Mouse (Mus musculus): ENCODE data around the gene Cwc27. TPM values are rescaled to one million over a fixed set of nuclear protein-coding genes. Genes with fewer than 3 reads are reported as not detected.

The Cwc27 gene
- polyA plus RNA-seq, 1 experiment from 2014 or later: 15.0 TPM

- Histone ChIP-seq H3K4me2 (replicated peaks; ENCODE audit: low read depth, low read length) (no peak overlapping the region), H3K4me3 (ENCODE audit: low read depth, low read length) (no peak overlapping the region), H3K9ac (replicated peaks; ENCODE audit: low read depth) (no peak overlapping the region), H3K27me3 (replicated peaks; ENCODE audit: insufficient read depth, low read length) (no peaks in the 10 kb centered on the region), H3K4me1 (ENCODE audit: insufficient read depth, low read depth, low read length) (no peaks in the 10 kb centered on the region), H3K36me3 (ENCODE audit: insufficient read depth, low read length) (0 out of 2 replicates have a peak, but pooled peaks cover 3% of the 10 kb centered on the region), H3K9me3 (ENCODE audit: low read length) (no peaks in the 10 kb centered on the region), H3K27ac (ENCODE audit: low read length) (no peak overlapping the region)
- DNase-seq (ENCODE audit: low spot score) (no peak), ATAC-seq (no peak)
- TF ChIP-seq CTCF (IDR thresholded peaks at IDR 0.05): no peak
- WGBS: 89% methylated on average over 7 of the region's 7 CpGs
Observed at GRCm38 (mm10) chr13:104660042-104660680, 156.8 kb downstream of the Cwc27 start.

GRCm38 (mm10) chr13:104656666-104657272, 160.2 kb downstream of the Cwc27 start:
- TF ChIP-seq EP300 (IDR thresholded peaks at IDR 0.05): peak; percentile 90
- TF ChIP-seq CTCF (IDR thresholded peaks at IDR 0.05): no peak
- Histone ChIP-seq H3K9ac (replicated peaks; ENCODE audit: low read depth) (no peak overlapping the region), H3K27me3 (replicated peaks; ENCODE audit: insufficient read depth, low read length) (no peaks in the 10 kb centered on the region), H3K4me2 (replicated peaks; ENCODE audit: low read depth, low read length) (no peak overlapping the region), H3K4me1 (ENCODE audit: insufficient read depth, low read depth, low read length) (no peaks in the 10 kb centered on the region), H3K4me3 (ENCODE audit: low read depth, low read length) (no peak overlapping the region), H3K9me3 (ENCODE audit: low read length) (no peaks in the 10 kb centered on the region), H3K36me3 (ENCODE audit: insufficient read depth, low read length) (0 out of 2 replicates have a peak, but pooled peaks cover 3% of the 10 kb centered on the region), H3K27ac (ENCODE audit: low read length) (no peak overlapping the region)
- ATAC-seq (peak; percentile 90), DNase-seq (ENCODE audit: low spot score) (peak; percentile 78)
- 67% methylated on average over 5 of the region's 5 CpGs for WGBS

GRCm38 (mm10) chr13:104655137-104655536, 161.8 kb downstream of the Cwc27 start:
- Histone ChIP-seq H3K4me2 (replicated peaks; ENCODE audit: low read depth, low read length) (no peak overlapping the region), H3K4me3 (ENCODE audit: low read depth, low read length) (no peak overlapping the region), H3K4me1 (ENCODE audit: insufficient read depth, low read depth, low read length) (no peaks in the 10 kb centered on the region), H3K9me3 (ENCODE audit: low read length) (no peaks in the 10 kb centered on the region), H3K27me3 (replicated peaks; ENCODE audit: insufficient read depth, low read length) (no peaks in the 10 kb centered on the region), H3K9ac (replicated peaks; ENCODE audit: low read depth) (no peak overlapping the region), H3K36me3 (ENCODE audit: insufficient read depth, low read length) (no peaks in the 10 kb centered on the region), H3K27ac (ENCODE audit: low read length) (no peak overlapping the region)
- DNase-seq (ENCODE audit: low spot score) (no peak), ATAC-seq (no peak)
- WGBS: 46% methylated on average over 3 of the region's 3 CpGs
- no peak for TF ChIP-seq CTCF (IDR thresholded peaks at IDR 0.05)
- no peak for TF ChIP-seq EP300 (IDR thresholded peaks at IDR 0.05)

- Histone ChIP-seq H3K36me3 (ENCODE audit: insufficient read depth, low read length) (no peaks in the 10 kb centered on the region), H3K4me3 (ENCODE audit: low read depth, low read length) (no peak overlapping the region), H3K9ac (replicated peaks; ENCODE audit: low read depth) (no peak overlapping the region), H3K27me3 (replicated peaks; ENCODE audit: insufficient read depth, low read length) (no peaks in the 10 kb centered on the region), H3K4me2 (replicated peaks; ENCODE audit: low read depth, low read length) (no peak overlapping the region), H3K4me1 (ENCODE audit: insufficient read depth, low read depth, low read length) (no peaks in the 10 kb centered on the region), H3K9me3 (ENCODE audit: low read length) (no peaks in the 10 kb centered on the region), H3K27ac (ENCODE audit: low read length) (no peak overlapping the region)
- TF ChIP-seq CTCF (IDR thresholded peaks at IDR 0.05): no peak
- no peak for TF ChIP-seq EP300 (IDR thresholded peaks at IDR 0.05)
- ATAC-seq (peak; percentile 21; the same call in 1 of the 2 replicates), DNase-seq (ENCODE audit: low spot score) (peak; percentile 20)
- 71% methylated on average over 2 of the region's 2 CpGs for WGBS
Observed at GRCm38 (mm10) chr13:104651763-104652162, 165.2 kb downstream of the Cwc27 start.

- no peak overlapping the region for H3K9ac ChIP-seq (replicated peaks; ENCODE audit: low read depth)
- H3K4me1 ChIP-seq (ENCODE audit: insufficient read depth, low read depth, low read length): no peaks in the 10 kb centered on the region
- no peaks in the 10 kb centered on the region for H3K36me3 ChIP-seq (ENCODE audit: insufficient read depth, low read length)
- WGBS: 90% methylated on average over 2 of the region's 2 CpGs
- ATAC-seq (no peak), DNase-seq (ENCODE audit: low spot score) (no peak)
- no peak for TF ChIP-seq CTCF (IDR thresholded peaks at IDR 0.05)
- TF ChIP-seq EP300 (IDR thresholded peaks at IDR 0.05): no peak
- no peak overlapping the region for H3K27ac ChIP-seq (ENCODE audit: low read length)
- no peaks in the 10 kb centered on the region for H3K9me3 ChIP-seq (ENCODE audit: low read length)
- H3K4me2 ChIP-seq (replicated peaks; ENCODE audit: low read depth, low read length): no peak overlapping the region
- H3K4me3 ChIP-seq (ENCODE audit: low read depth, low read length): no peak overlapping the region
- no peaks in the 10 kb centered on the region for H3K27me3 ChIP-seq (replicated peaks; ENCODE audit: insufficient read depth, low read length)
Observed at GRCm38 (mm10) chr13:104650654-104651053, 166.3 kb downstream of the Cwc27 start.

- no peak overlapping the region for H3K4me3 ChIP-seq (ENCODE audit: low read depth, low read length)
- no peaks in the 10 kb centered on the region for H3K27me3 ChIP-seq (replicated peaks; ENCODE audit: insufficient read depth, low read length)
- no peaks in the 10 kb centered on the region for H3K4me1 ChIP-seq (ENCODE audit: insufficient read depth, low read depth, low read length)
- H3K9me3 ChIP-seq (ENCODE audit: low read length): no peaks in the 10 kb centered on the region
- H3K4me2 ChIP-seq (replicated peaks; ENCODE audit: low read depth, low read length): no peak overlapping the region
- no peak overlapping the region for H3K9ac ChIP-seq (replicated peaks; ENCODE audit: low read depth)
- H3K27ac ChIP-seq (ENCODE audit: low read length): no peak overlapping the region
- 73% methylated on average over 5 of the region's 5 CpGs for WGBS
- peak; percentile 6 for DNase-seq (ENCODE audit: low spot score)
- no peak for ATAC-seq
- TF ChIP-seq EP300 (IDR thresholded peaks at IDR 0.05) (no peak), CTCF (IDR thresholded peaks at IDR 0.05) (no peak)
- H3K36me3 ChIP-seq (ENCODE audit: insufficient read depth, low read length): no peaks in the 10 kb centered on the region
Observed at GRCm38 (mm10) chr13:104650145-104650544, 166.8 kb downstream of the Cwc27 start.

Data from lung, postnatal 0 days (tissue).